ENCODE assay signal across 9 mouse cellular contexts in genomic region chr4:89295441-89296220, GRCm38 (mm10). TPM values are rescaled to one million over a fixed set of nuclear protein-coding genes. Genes with fewer than 3 reads are reported as not detected.
DNase-seq lines count a peak whose midpoint lies in the region; ATAC-seq and TF ChIP-seq lines count a peak whose summit lies in the region.
"Had no signal": no experiment of that assay in that cellular context is flagged by ENCODE, and none has a peak within 500 bp of the region (broad histone marks: within the 10 kb centered on the region; RNA-seq: fewer than 3 reads in every experiment).

No protein-coding gene starts in this region.

- peaks cover 90% of the 10 kb centered on the region for H3K27me3 ChIP-seq in heart, embryonic 15.5 days
- H3K27me3 ChIP-seq in forebrain, embryonic 16.5 days (replicated peaks; ENCODE audit: control insufficient read depth, insufficient read depth, low read length): peaks cover 82% of the 10 kb centered on the region
- H3K27me3 ChIP-seq in liver, postnatal 0 days (ENCODE audit: insufficient read depth, low read length): peaks cover 85% of the 10 kb centered on the region

- TF ChIP-seq CTCF in liver, postnatal 0 days (IDR thresholded peaks at IDR 0.05; ENCODE audit: low read depth): no peak

- TF ChIP-seq EP300 in liver, postnatal 0 days (IDR thresholded peaks at IDR 0.05; ENCODE audit: low read depth): no peak

- intact Hi-C loops in heart, postnatal 25 days (cut with DNase I): loop anchor here (1.0 kb wide), 1 partner anchor 15 kb away; no protein-coding TSS in a partner anchor
- intact Hi-C loops in left cerebral cortex, postnatal 10 days (cut with DNase I): no loop called here

- H3K9me3 ChIP-seq in heart, embryonic 15.5 days (replicated peaks): no peaks in the 10 kb centered on the region
- H3K9me3 ChIP-seq in forebrain, embryonic 16.5 days (ENCODE audit: control insufficient read depth, low read length): no peaks in the 10 kb centered on the region
- no peaks in the 10 kb centered on the region for H3K9me3 ChIP-seq in liver, postnatal 0 days (ENCODE audit: low read length)

- DNase-seq in heart, postnatal 25 days (ENCODE audit: low spot score): no peak
- peak; percentile 32 for DNase-seq in MN1 (ENCODE audit: low spot score)
- no peak for DNase-seq in liver, postnatal 0 days
- no peak for DNase-seq in left cerebral cortex, postnatal 10 days (ENCODE audit: extremely low spot score in 1 of 2, low spot score in 2 of 2)
- no peak for DNase-seq in adrenal gland, postnatal 14 days

- no peak overlapping the region for H3K27ac ChIP-seq in heart, embryonic 15.5 days
- H3K27ac ChIP-seq in forebrain, embryonic 16.5 days (ENCODE audit: low read length): no peak overlapping the region
- no peak overlapping the region for H3K27ac ChIP-seq in liver, postnatal 0 days (ENCODE audit: low read depth)

- WGBS in heart, embryonic 15.5 days: 6% methylated on average over 31 of the region's 31 CpGs
- 2% methylated on average over 31 of the region's 31 CpGs for WGBS in forebrain, embryonic 16.5 days
- 4% methylated on average over 31 of the region's 31 CpGs for WGBS in liver, postnatal 0 days (ENCODE audit: insufficient replicate concordance)

- H3K4me3 ChIP-seq in heart, embryonic 15.5 days: peak overlapping the region; percentile 85
- H3K4me3 ChIP-seq in forebrain, embryonic 16.5 days (replicated peaks; ENCODE audit: low read length): peak overlapping the region; percentile 69
- peak overlapping the region; percentile 68 for H3K4me3 ChIP-seq in liver, postnatal 0 days (ENCODE audit: low read depth, low read length)

- no peaks in the 10 kb centered on the region for H3K36me3 ChIP-seq in heart, embryonic 15.5 days
- no peaks in the 10 kb centered on the region for H3K36me3 ChIP-seq in forebrain, embryonic 16.5 days (ENCODE audit: control insufficient read depth, insufficient read depth)
- no peaks in the 10 kb centered on the region for H3K36me3 ChIP-seq in liver, postnatal 0 days (replicated peaks; ENCODE audit: insufficient read depth, low read length)

- H3K9ac ChIP-seq in heart, embryonic 15.5 days: peak overlapping the region; percentile 52
- H3K9ac ChIP-seq in forebrain, embryonic 16.5 days (replicated peaks; ENCODE audit: low read depth, low read length): peak overlapping the region; percentile 45
- H3K9ac ChIP-seq in liver, postnatal 0 days (replicated peaks): no peak overlapping the region

- peak overlapping the region; percentile 99 for H3K4me2 ChIP-seq in heart, embryonic 15.5 days
- H3K4me2 ChIP-seq in forebrain, embryonic 16.5 days (ENCODE audit: low read length): peak overlapping the region; percentile 74
- peak overlapping the region; percentile 90 for H3K4me2 ChIP-seq in liver, postnatal 0 days (ENCODE audit: low read depth, low read length)

- H3K4me1 ChIP-seq in heart, embryonic 15.5 days (replicated peaks): peaks cover 12% of the 10 kb centered on the region
- H3K4me1 ChIP-seq in forebrain, embryonic 16.5 days (replicated peaks; ENCODE audit: control insufficient read depth, insufficient read depth, low read length): peaks cover 11% of the 10 kb centered on the region
- H3K4me1 ChIP-seq in liver, postnatal 0 days (ENCODE audit: insufficient read depth): peaks cover 9% of the 10 kb centered on the region

- ATAC-seq in heart, embryonic 15.5 days (replicated peaks; ENCODE audit: insufficient number of reproducible peaks, insufficient read depth, low FRiP score, low read depth): peak; percentile 7; the same call in 1 of the 2 replicates
- ATAC-seq in forebrain, embryonic 16.5 days: peak; percentile 20; the same call in 1 of the 2 replicates
- ATAC-seq in liver, postnatal 0 days: 0 out of 2 replicates have a peak, but pooled peaks have one; percentile 19
- no peak for ATAC-seq in inflammation-experienced regulatory T-cells, adult 6 months

RNA-seq across cellular contexts. Expression of gene Cdkn2a, which starts 1.2 kb away (rescaled TPM):
- 0.15 TPM in 1 of 2 replicates, not detected in the other for polyA plus RNA-seq in heart, embryonic 15.5 days (2015; fragmentation: Nextera tagmentation; extraction: Ambion mirVana)
- total RNA-seq in heart, postnatal 25 days (2021): not detected
- polyA plus RNA-seq in forebrain, embryonic 16.5 days (2015; fragmentation: Nextera tagmentation; extraction: Ambion mirVana): not detected in 2 replicates
- polyA plus RNA-seq in liver, postnatal 0 days (2015; fragmentation: Nextera tagmentation; extraction: Ambion mirVana): not detected in 2 replicates
- polyA plus RNA-seq in inflammation-experienced regulatory T-cells, adult 6 months (2017; shearing (Covaris generic)): 1 to 10 TPM in 1 of 3 experiments, not detected in 2; 3.8 TPM
- total RNA-seq in left cerebral cortex, postnatal 10 days (2021): under 1 TPM; 0.39 to 0.55 TPM
- 2.1 and 2.2 TPM in 2 replicates for total RNA-seq in adrenal gland, postnatal 14 days (2021)
- total RNA-seq: neutrophil, adult 5-6 weeks had no signal

RNA-seq across cellular contexts. Expression of gene Cdkn2b, which starts 15.2 kb away (rescaled TPM):
- polyA plus RNA-seq in heart, embryonic 15.5 days (2015; fragmentation: Nextera tagmentation; extraction: Ambion mirVana): 0.92 and 1.7 TPM in 2 replicates
- under 1 TPM; 0.65 to 0.87 TPM for total RNA-seq in heart, postnatal 25 days (2021)
- polyA plus RNA-seq in forebrain, embryonic 16.5 days (2015; fragmentation: Nextera tagmentation; extraction: Ambion mirVana): 0.46 and 0.54 TPM in 2 replicates
- polyA plus RNA-seq in liver, postnatal 0 days (2015; fragmentation: Nextera tagmentation; extraction: Ambion mirVana): not detected in 2 replicates
- polyA plus RNA-seq in inflammation-experienced regulatory T-cells, adult 6 months (2017; shearing (Covaris generic)): 1 to 10 TPM in 2 of 3 experiments, under 1 TPM in 1; 0.56 to 6.6 (median 1.3) TPM
- total RNA-seq in left cerebral cortex, postnatal 10 days (2021): 1 to 10 TPM; 2.6 to 2.9 TPM
- total RNA-seq in adrenal gland, postnatal 14 days (2021): 3.0 and 3.8 TPM in 2 replicates
- total RNA-seq: neutrophil, adult 5-6 weeks had no signal
